Mouse (Mus musculus) cerebellum, postnatal 4 days (tissue): ENCODE data around the gene Gprasp1.

Experiments
- DNase-seq, 2 experiments: peaks; one replicate each; pipeline ENCODE4 v3.0.0; 2022; ENCODE audit warnings: low spot score in 2 of 2, mixed read lengths in 1 of 2

Gene Gprasp1

DNA sequence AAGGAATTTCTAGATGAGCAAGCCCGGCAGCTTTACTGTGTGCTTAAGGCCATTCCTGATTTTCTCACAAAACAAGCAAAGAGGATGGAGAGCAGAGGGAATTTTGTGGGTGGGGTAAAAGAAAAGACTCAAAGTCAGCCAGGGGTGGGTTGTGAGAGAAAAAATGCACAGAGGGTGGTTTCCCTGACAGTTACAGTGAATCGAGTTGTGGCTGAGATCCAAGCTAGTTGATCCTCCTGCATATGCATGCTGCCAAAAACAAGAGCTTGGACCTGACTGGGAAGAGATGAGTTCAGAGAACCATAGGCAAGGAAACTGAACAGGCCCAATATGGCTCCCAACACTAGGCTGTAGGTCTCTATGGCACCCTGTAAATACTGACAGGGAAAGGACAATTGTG, 95.4 kb downstream of the Gprasp1 start:
- no peak for DNase-seq

GRCm38 (mm10) chrX:135838521-135839360, 96.2 kb downstream of the Gprasp1 start, which contains the start of gene Gprasp2:
Gprasp2 (plus strand) TSS chrX:135839034.
- DNase-seq, result peak; percentile 27 to 57

DNA sequence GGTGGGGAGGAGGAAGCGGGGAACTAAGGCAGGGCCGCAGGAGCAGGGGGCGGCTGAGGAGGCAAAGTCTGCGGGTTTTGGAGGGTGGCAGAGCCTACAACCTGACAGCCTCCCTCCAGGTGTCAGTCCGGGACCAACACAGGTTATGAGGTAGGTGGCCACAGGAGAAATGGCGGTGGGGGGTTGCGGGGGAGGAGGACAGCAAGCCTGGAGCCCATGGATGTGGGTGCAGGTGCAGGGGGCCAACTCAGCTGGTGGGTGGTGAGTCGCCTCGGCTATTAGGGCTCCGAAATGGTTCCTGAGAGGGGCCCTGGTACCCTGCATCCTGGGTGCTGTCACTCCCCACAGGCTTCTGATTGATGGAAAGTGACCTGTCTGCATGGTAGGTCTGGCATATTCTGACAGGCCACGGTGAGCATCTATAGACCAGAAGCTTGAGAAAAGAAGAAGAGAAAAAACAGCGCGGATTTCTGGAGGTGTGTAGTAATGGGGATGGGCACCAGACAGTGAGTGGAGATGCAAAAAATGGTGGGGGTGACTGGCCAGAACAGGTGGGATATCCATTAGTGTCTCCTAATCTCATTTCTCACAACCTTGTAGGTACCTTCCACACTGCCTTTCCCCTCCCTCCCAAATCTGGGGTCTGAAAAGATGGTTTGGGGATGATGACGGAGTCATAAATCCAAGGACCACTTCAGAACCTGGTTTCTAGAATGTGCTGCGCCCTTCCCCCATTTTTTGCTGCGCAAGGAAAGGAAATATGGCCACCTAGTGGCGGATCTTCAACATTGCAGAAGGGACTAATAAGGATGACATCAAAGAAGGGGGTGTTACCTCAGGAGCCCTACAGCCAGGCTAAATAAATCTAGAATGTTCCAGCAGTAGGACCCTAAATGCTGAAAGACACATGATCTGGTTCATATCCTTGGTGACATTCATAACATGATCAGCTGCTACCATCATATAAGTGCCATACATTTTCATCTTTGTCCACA, 97.2 kb downstream of the Gprasp1 start:
- peak in 1 of 2 experiments; percentile 39 for DNase-seq
